Mouse (Mus musculus) liver, embryonic 16.5 days (tissue): ENCODE measurements at regions not wholly inside any gene's neighbourhood (a gene's known extent, or its start where the extent isn't known, plus 50 kb on each side); places are given as distances from the start of the nearest gene placed in this dataset.

Source experiments
- ATAC-seq: fragments of 200-750 bp; cut with Nextera tagmentation; 2 replicates; pipeline ENCODE4 v1.8.0; 2017; ENCODE audit warnings: low read depth, mild to moderate bottlenecking, moderate number of reproducible peaks, moderate library complexity
- H3K27ac ChIP-seq: fragments of 300-500 bp; sonication (generic); 2 replicates; pipeline ENCODE4 v1.5.1; 2014; ENCODE audit warnings: mild to moderate bottlenecking, low read length
- H3K27me3 ChIP-seq: fragments of 300-500 bp; sonication (generic); 2 replicates; pipeline ENCODE4 v1.6.1; 2014; ENCODE audit warnings: low read depth, low read length, mixed read lengths; ENCODE audit not compliant: control insufficient read depth, insufficient read depth
- H3K36me3 ChIP-seq: fragments of 300-500 bp; sonication (generic); 2 replicates; pipeline ENCODE4 v1.6.1; 2014; ENCODE audit warnings: mild to moderate bottlenecking; ENCODE audit not compliant: control insufficient read depth, insufficient read depth
- H3K4me1 ChIP-seq: fragments of 300-500 bp; sonication (generic); 2 replicates; pipeline ENCODE4 v1.6.1; 2014; ENCODE audit warnings: low read depth, low read length, mixed read lengths; ENCODE audit not compliant: control insufficient read depth
- H3K4me2 ChIP-seq: fragments of 300-500 bp; sonication (generic); 2 replicates; pipeline ENCODE4 v1.6.1; 2014; ENCODE audit warnings: low read depth, low read length, mixed read lengths
- H3K4me3 ChIP-seq: fragments of 300-500 bp; sonication (generic); 2 replicates; pipeline ENCODE4 v1.5.1; 2014; ENCODE audit warnings: low read depth, mild to moderate bottlenecking, low read length
- H3K9ac ChIP-seq: fragments of 300-500 bp; sonication (generic); 2 replicates; pipeline ENCODE4 v1.6.1; 2014; ENCODE audit warnings: low read depth, low read length
- H3K9me3 ChIP-seq: fragments of 300-500 bp; sonication (generic); replicated peaks from 2 replicates; pipeline ENCODE4 v1.6.1; 2016; ENCODE audit warnings: low read length; ENCODE audit not compliant: control insufficient read depth
- WGBS: fragments of 180-500 bp; shearing (Covaris S2); extraction: QIAGEN DNeasy Blood & Tissue Kit; methylation state at CpG from one replicate; pipeline ENCODE4 v1.1.7; 2014; ENCODE audit not compliant: insufficient replicate concordance; 5-methylcytosine and 5-hydroxymethylcytosine counted together

DNA sequence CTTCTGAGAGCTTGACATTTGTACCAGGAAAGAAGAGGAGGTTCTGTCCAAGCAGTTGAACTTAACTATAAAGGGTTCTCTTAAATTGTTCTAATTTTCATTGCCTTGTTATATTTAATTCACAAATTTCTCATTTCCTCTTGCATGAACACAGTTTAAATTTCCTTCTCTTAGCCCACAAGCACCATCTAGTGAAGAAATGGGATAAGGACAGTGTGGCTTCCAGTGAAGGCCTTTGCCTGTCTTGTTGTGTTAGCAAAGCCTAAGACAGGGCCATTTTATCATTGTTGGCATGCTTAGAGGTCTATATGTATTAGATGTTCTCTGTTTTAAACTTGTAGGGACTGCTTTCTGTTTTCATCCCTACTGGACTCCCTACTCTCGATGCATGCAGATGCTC lies 110.0 kb upstream of the Paip1 start:
- no peaks in the 10 kb centered on the region for H3K36me3 ChIP-seq
- no peaks in the 10 kb centered on the region for H3K4me1 ChIP-seq
- H3K4me3 ChIP-seq, result no peak overlapping the region
- H3K9ac ChIP-seq, result no peak overlapping the region
- 62% methylated on average over 1 of the region's 1 CpGs for WGBS
- H3K27ac ChIP-seq, result no peak overlapping the region
- H3K27me3 ChIP-seq, result no peaks in the 10 kb centered on the region
- H3K4me2 ChIP-seq, result no peak overlapping the region
- no peaks in the 10 kb centered on the region for H3K9me3 ChIP-seq
- no peak for ATAC-seq

DNA sequence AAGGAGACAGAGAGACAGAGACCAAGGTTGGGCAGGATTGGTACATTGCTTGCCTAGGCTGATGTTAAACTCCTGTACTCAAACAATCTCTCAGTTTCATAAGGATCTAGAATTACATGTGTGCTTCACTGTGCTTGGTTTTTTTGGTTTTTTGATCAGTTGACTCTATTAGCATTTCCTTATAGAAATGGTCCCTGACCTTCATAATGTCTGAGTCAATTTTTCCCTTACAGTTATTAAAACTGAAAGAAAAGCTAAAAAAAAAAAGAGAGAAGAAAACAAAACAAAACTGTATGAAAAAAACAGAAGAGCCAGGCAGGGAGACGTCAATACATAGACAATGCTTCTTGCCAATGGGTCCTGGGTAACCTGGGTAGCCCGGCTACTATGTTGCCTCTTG lies 102.9 kb upstream of the Paip1 start:
- 62% methylated on average over 2 of the region's 2 CpGs for WGBS
- H3K36me3 ChIP-seq, result no peaks in the 10 kb centered on the region
- H3K4me1 ChIP-seq, result no peaks in the 10 kb centered on the region
- H3K27ac ChIP-seq, result no peak overlapping the region
- ATAC-seq, result no peak
- H3K9ac ChIP-seq, result no peak overlapping the region
- H3K4me2 ChIP-seq, result no peak overlapping the region
- no peaks in the 10 kb centered on the region for H3K27me3 ChIP-seq
- H3K4me3 ChIP-seq, result no peak overlapping the region
- no peaks in the 10 kb centered on the region for H3K9me3 ChIP-seq

- Histone ChIP-seq H3K9me3 (no peaks in the 10 kb centered on the region), H3K36me3 (no peaks in the 10 kb centered on the region), H3K27me3 (no peaks in the 10 kb centered on the region), H3K4me2 (no peak overlapping the region), H3K27ac (no peak overlapping the region), H3K4me1 (no peaks in the 10 kb centered on the region), H3K9ac (no peak overlapping the region), H3K4me3 (no peak overlapping the region)
- WGBS, result 59% methylated on average over 5 of the region's 5 CpGs
- ATAC-seq, result no peak
Measured at GRCm38 (mm10) chr13:119326877-119327625, 101.3 kb upstream of the Paip1 start.

GRCm38 (mm10) chr13:119328731-119329130 lies 99.7 kb upstream of the Paip1 start:
- Histone ChIP-seq H3K9ac (no peak overlapping the region), H3K4me3 (no peak overlapping the region), H3K9me3 (no peaks in the 10 kb centered on the region), H3K36me3 (no peaks in the 10 kb centered on the region), H3K4me1 (no peaks in the 10 kb centered on the region), H3K27ac (no peak overlapping the region), H3K27me3 (no peaks in the 10 kb centered on the region), H3K4me2 (no peak overlapping the region)
- no peak for ATAC-seq
- 74% methylated on average over 4 of the region's 4 CpGs for WGBS

DNA sequence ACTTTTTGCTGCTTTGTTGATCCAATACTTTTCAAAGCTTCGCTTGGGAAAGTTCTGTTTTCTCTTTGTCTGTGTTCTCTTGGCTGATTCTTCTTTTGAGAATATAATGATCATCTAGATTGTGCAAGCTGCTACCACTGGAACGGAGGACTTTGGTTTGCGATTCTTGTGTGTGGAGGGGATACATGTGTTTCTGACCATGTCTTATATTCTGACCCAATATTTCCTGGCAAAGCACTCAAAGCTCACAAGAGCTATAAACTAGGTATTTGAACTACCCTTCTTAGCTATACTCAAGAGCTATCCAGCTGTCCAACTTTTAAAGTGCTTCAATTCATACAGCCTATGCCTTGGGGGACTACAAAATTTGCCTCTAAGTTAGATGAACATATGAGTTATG lies 96.6 kb upstream of the Paip1 start:
- H3K4me1 ChIP-seq, result no peaks in the 10 kb centered on the region
- H3K36me3 ChIP-seq, result no peaks in the 10 kb centered on the region
- no peak for ATAC-seq
- no peak overlapping the region for H3K4me3 ChIP-seq
- 71% methylated on average over 3 of the region's 3 CpGs for WGBS
- no peaks in the 10 kb centered on the region for H3K27me3 ChIP-seq
- H3K4me2 ChIP-seq, result no peak overlapping the region
- H3K27ac ChIP-seq, result no peak overlapping the region
- H3K9me3 ChIP-seq, result no peaks in the 10 kb centered on the region
- H3K9ac ChIP-seq, result no peak overlapping the region

DNA sequence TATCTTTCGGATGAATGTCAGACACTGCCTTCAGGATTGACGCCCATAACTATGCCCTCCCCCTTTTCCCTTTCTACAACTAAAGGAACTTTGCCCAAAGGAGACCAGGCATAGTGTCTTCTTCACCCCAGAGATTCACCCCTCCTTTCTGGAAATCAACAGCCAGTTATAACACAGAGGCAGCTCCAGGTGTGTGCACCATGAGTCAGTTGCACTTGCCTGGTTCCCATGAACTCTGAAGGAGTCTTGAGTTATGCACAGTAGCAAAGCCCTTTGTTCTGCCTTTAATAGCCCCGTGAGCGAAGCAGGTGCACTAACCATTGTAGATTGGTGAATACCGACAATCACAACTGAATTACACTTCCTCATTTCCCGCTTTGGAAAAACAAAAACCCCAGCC lies 94.5 kb upstream of the Paip1 start:
- no peak overlapping the region for H3K4me2 ChIP-seq
- no peaks in the 10 kb centered on the region for H3K27me3 ChIP-seq
- H3K4me3 ChIP-seq, result no peak overlapping the region
- ATAC-seq, result no peak
- H3K9me3 ChIP-seq, result no peaks in the 10 kb centered on the region
- 63% methylated on average over 6 of the region's 6 CpGs for WGBS
- H3K36me3 ChIP-seq, result peaks cover 6% of the 10 kb centered on the region
- H3K27ac ChIP-seq, result no peak overlapping the region
- H3K4me1 ChIP-seq, result no peaks in the 10 kb centered on the region
- no peak overlapping the region for H3K9ac ChIP-seq

DNA sequence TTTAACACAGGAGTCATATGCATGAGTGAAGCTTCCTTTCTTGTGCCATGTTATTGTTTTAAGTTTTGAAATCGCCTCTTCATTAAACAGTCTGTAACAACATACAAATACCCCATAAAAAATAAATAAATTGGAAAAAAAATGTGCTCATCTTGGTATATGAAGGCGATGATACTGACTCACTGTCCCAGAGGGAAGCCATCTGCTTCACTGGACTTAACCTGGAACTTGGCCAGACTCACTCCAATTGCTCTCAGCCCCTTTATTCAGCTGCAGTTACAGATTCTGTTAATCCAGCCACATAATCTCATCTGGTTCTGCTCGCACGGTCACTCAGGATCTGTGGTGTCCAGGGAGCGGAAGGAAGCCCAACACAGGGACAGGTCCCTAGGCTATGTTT lies 90.5 kb upstream of the Paip1 start:
- Histone ChIP-seq H3K27me3 (no peaks in the 10 kb centered on the region), H3K27ac (no peak overlapping the region), H3K4me3 (no peak overlapping the region), H3K4me1 (no peaks in the 10 kb centered on the region), H3K9ac (no peak overlapping the region), H3K36me3 (peaks cover 6% of the 10 kb centered on the region), H3K9me3 (no peaks in the 10 kb centered on the region), H3K4me2 (no peak overlapping the region)
- 81% methylated on average over 5 of the region's 5 CpGs for WGBS
- ATAC-seq, result no peak

DNA sequence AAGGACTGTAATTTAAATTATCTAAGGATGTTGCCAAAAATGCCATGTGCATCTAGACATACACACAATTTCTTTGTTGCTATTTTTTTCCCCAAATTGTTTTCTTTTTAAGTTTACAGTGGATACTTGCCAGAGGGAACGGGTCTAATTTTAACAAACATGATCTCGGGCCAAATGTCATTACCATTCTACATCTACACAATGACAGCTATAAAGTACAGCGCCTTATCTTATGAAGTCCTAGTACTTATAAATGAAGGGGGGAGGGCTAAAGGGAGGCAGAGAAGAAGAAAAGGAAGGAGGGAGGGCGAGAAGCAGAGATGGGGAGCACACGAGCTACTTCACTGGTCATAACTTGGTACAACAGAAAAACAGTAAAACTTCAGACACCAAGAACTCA lies 89.4 kb upstream of the Paip1 start:
- Histone ChIP-seq H3K27ac (no peak overlapping the region), H3K4me3 (no peak overlapping the region), H3K4me1 (no peaks in the 10 kb centered on the region), H3K9me3 (no peaks in the 10 kb centered on the region), H3K9ac (no peak overlapping the region), H3K27me3 (no peaks in the 10 kb centered on the region), H3K36me3 (peaks cover 6% of the 10 kb centered on the region), H3K4me2 (no peak overlapping the region)
- no peak for ATAC-seq
- 56% methylated on average over 5 of the region's 5 CpGs for WGBS

- H3K36me3 ChIP-seq, result peaks cover 6% of the 10 kb centered on the region
- H3K9me3 ChIP-seq, result no peaks in the 10 kb centered on the region
- no peak overlapping the region for H3K27ac ChIP-seq
- no peak overlapping the region for H3K4me3 ChIP-seq
- H3K4me2 ChIP-seq, result no peak overlapping the region
- WGBS, result 78% methylated on average over 11 of the region's 11 CpGs
- H3K9ac ChIP-seq, result no peak overlapping the region
- no peaks in the 10 kb centered on the region for H3K4me1 ChIP-seq
- no peaks in the 10 kb centered on the region for H3K27me3 ChIP-seq
- ATAC-seq, result no peak
Measured at GRCm38 (mm10) chr13:119339762-119340161, 88.6 kb upstream of the Paip1 start.
